Mouse (Mus musculus): ENCODE measurements around the gene Nbea. TPM values are rescaled to one million over a fixed set of nuclear protein-coding genes. Genes with fewer than 3 reads are reported as not detected.

The Nbea gene
- polyA plus RNA-seq, 1 experiment from 2014 or later = 5.4 TPM

- Histone ChIP-seq H3K4me1 (replicated peaks; ENCODE audit: control insufficient read depth, insufficient read depth, low read length) (no peaks in the 10 kb centered on the region), H3K36me3 (ENCODE audit: control insufficient read depth, insufficient read depth, low read length) (no peaks in the 10 kb centered on the region), H3K4me2 (ENCODE audit: low read depth, low read length) (no peak overlapping the region), H3K27me3 (ENCODE audit: control insufficient read depth, insufficient read depth, low read depth, low read length) (peaks cover 7% of the 10 kb centered on the region; the same call in 1 of the 2 replicates), H3K27ac (ENCODE audit: low read length) (no peak overlapping the region), H3K9ac (ENCODE audit: low read length) (no peak overlapping the region), H3K9me3 (ENCODE audit: control insufficient read depth, low read length) (no peaks in the 10 kb centered on the region), H3K4me3 (ENCODE audit: low read length) (no peak overlapping the region)
- 46% methylated on average over 6 of the region's 6 CpGs for WGBS
- ATAC-seq (ENCODE audit: low read depth) = no peak
Measured at GRCm38 (mm10) chr3:55774203-55774602, 409.3 kb downstream of the Nbea start.

- Histone ChIP-seq H3K9ac (ENCODE audit: low read length) (no peak overlapping the region), H3K27me3 (ENCODE audit: control insufficient read depth, insufficient read depth, low read depth, low read length) (no peaks in the 10 kb centered on the region), H3K27ac (ENCODE audit: low read length) (no peak overlapping the region), H3K4me1 (replicated peaks; ENCODE audit: control insufficient read depth, insufficient read depth, low read length) (no peaks in the 10 kb centered on the region), H3K36me3 (ENCODE audit: control insufficient read depth, insufficient read depth, low read length) (no peaks in the 10 kb centered on the region), H3K4me3 (ENCODE audit: low read length) (no peak overlapping the region), H3K9me3 (ENCODE audit: control insufficient read depth, low read length) (no peaks in the 10 kb centered on the region), H3K4me2 (ENCODE audit: low read depth, low read length) (no peak overlapping the region)
- WGBS = 89% methylated on average over 2 of the region's 2 CpGs
- no peak for ATAC-seq (ENCODE audit: low read depth)
Measured at GRCm38 (mm10) chr3:55769308-55769707, 414.2 kb downstream of the Nbea start.

GRCm38 (mm10) chr3:55768654-55769053 lies 414.8 kb downstream of the Nbea start:
- WGBS = 53% methylated on average over 2 of the region's 2 CpGs
- ATAC-seq (ENCODE audit: low read depth) = no peak
- no peak overlapping the region for H3K4me2 ChIP-seq (ENCODE audit: low read depth, low read length)
- H3K9me3 ChIP-seq (ENCODE audit: control insufficient read depth, low read length) = no peaks in the 10 kb centered on the region
- no peak overlapping the region for H3K27ac ChIP-seq (ENCODE audit: low read length)
- no peaks in the 10 kb centered on the region for H3K36me3 ChIP-seq (ENCODE audit: control insufficient read depth, insufficient read depth, low read length)
- no peak overlapping the region for H3K9ac ChIP-seq (ENCODE audit: low read length)
- no peak overlapping the region for H3K4me3 ChIP-seq (ENCODE audit: low read length)
- H3K4me1 ChIP-seq (replicated peaks; ENCODE audit: control insufficient read depth, insufficient read depth, low read length) = no peaks in the 10 kb centered on the region
- H3K27me3 ChIP-seq (ENCODE audit: control insufficient read depth, insufficient read depth, low read depth, low read length) = no peaks in the 10 kb centered on the region

- Histone ChIP-seq H3K9ac (ENCODE audit: low read length) (no peak overlapping the region), H3K9me3 (ENCODE audit: control insufficient read depth, low read length) (no peaks in the 10 kb centered on the region), H3K27ac (ENCODE audit: low read length) (no peak overlapping the region), H3K36me3 (ENCODE audit: control insufficient read depth, insufficient read depth, low read length) (no peaks in the 10 kb centered on the region), H3K4me2 (ENCODE audit: low read depth, low read length) (no peak overlapping the region), H3K4me1 (replicated peaks; ENCODE audit: control insufficient read depth, insufficient read depth, low read length) (no peaks in the 10 kb centered on the region), H3K4me3 (ENCODE audit: low read length) (no peak overlapping the region), H3K27me3 (ENCODE audit: control insufficient read depth, insufficient read depth, low read depth, low read length) (no peaks in the 10 kb centered on the region)
- ATAC-seq (ENCODE audit: low read depth) = no peak
- 59% methylated on average over 8 of the region's 8 CpGs for WGBS
Measured at GRCm38 (mm10) chr3:55763591-55763990, 419.9 kb downstream of the Nbea start.

- no peaks in the 10 kb centered on the region for H3K36me3 ChIP-seq (ENCODE audit: control insufficient read depth, insufficient read depth, low read length)
- ATAC-seq (ENCODE audit: low read depth) = no peak
- no peaks in the 10 kb centered on the region for H3K9me3 ChIP-seq (ENCODE audit: control insufficient read depth, low read length)
- H3K9ac ChIP-seq (ENCODE audit: low read length) = no peak overlapping the region
- peaks cover 3% of the 10 kb centered on the region; the same call in 1 of the 2 replicates for H3K4me1 ChIP-seq (replicated peaks; ENCODE audit: control insufficient read depth, insufficient read depth, low read length)
- 34% methylated on average over 8 of the region's 8 CpGs for WGBS
- H3K27ac ChIP-seq (ENCODE audit: low read length) = no peak overlapping the region
- H3K27me3 ChIP-seq (ENCODE audit: control insufficient read depth, insufficient read depth, low read depth, low read length) = no peaks in the 10 kb centered on the region
- no peak overlapping the region for H3K4me3 ChIP-seq (ENCODE audit: low read length)
- no peak overlapping the region for H3K4me2 ChIP-seq (ENCODE audit: low read depth, low read length)
Measured at GRCm38 (mm10) chr3:55758297-55758696, 425.2 kb downstream of the Nbea start.

- H3K4me2 ChIP-seq (ENCODE audit: low read depth, low read length) = no peak overlapping the region
- WGBS = 74% methylated on average over 11 of the region's 11 CpGs
- no peaks in the 10 kb centered on the region for H3K36me3 ChIP-seq (ENCODE audit: control insufficient read depth, insufficient read depth, low read length)
- no peak overlapping the region for H3K27ac ChIP-seq (ENCODE audit: low read length)
- no peak for ATAC-seq (ENCODE audit: low read depth)
- peaks cover 3% of the 10 kb centered on the region; the same call in 1 of the 2 replicates for H3K4me1 ChIP-seq (replicated peaks; ENCODE audit: control insufficient read depth, insufficient read depth, low read length)
- no peak overlapping the region for H3K4me3 ChIP-seq (ENCODE audit: low read length)
- H3K27me3 ChIP-seq (ENCODE audit: control insufficient read depth, insufficient read depth, low read depth, low read length) = no peaks in the 10 kb centered on the region
- H3K9ac ChIP-seq (ENCODE audit: low read length) = no peak overlapping the region
- no peaks in the 10 kb centered on the region for H3K9me3 ChIP-seq (ENCODE audit: control insufficient read depth, low read length)
Measured at GRCm38 (mm10) chr3:55756602-55757190, 426.8 kb downstream of the Nbea start.

GRCm38 (mm10) chr3:55755805-55756601 lies 427.5 kb downstream of the Nbea start:
- H3K4me3 ChIP-seq (ENCODE audit: low read length) = no peak overlapping the region
- no peak overlapping the region for H3K4me2 ChIP-seq (ENCODE audit: low read depth, low read length)
- H3K4me1 ChIP-seq (replicated peaks; ENCODE audit: control insufficient read depth, insufficient read depth, low read length) = peaks cover 3% of the 10 kb centered on the region; the same call in 1 of the 2 replicates
- no peak for ATAC-seq (ENCODE audit: low read depth)
- 64% methylated on average over 11 of the region's 11 CpGs for WGBS
- H3K9ac ChIP-seq (ENCODE audit: low read length) = no peak overlapping the region
- H3K36me3 ChIP-seq (ENCODE audit: control insufficient read depth, insufficient read depth, low read length) = no peaks in the 10 kb centered on the region
- H3K27ac ChIP-seq (ENCODE audit: low read length) = no peak overlapping the region
- H3K9me3 ChIP-seq (ENCODE audit: control insufficient read depth, low read length) = no peaks in the 10 kb centered on the region
- H3K27me3 ChIP-seq (ENCODE audit: control insufficient read depth, insufficient read depth, low read depth, low read length) = no peaks in the 10 kb centered on the region

- ATAC-seq (ENCODE audit: low read depth) = no peak
- Histone ChIP-seq H3K9ac (ENCODE audit: low read length) (no peak overlapping the region), H3K27me3 (ENCODE audit: control insufficient read depth, insufficient read depth, low read depth, low read length) (no peaks in the 10 kb centered on the region), H3K36me3 (ENCODE audit: control insufficient read depth, insufficient read depth, low read length) (no peaks in the 10 kb centered on the region), H3K27ac (ENCODE audit: low read length) (no peak overlapping the region), H3K4me2 (ENCODE audit: low read depth, low read length) (no peak overlapping the region), H3K4me1 (replicated peaks; ENCODE audit: control insufficient read depth, insufficient read depth, low read length) (peaks cover 3% of the 10 kb centered on the region; the same call in 1 of the 2 replicates), H3K9me3 (ENCODE audit: control insufficient read depth, low read length) (no peaks in the 10 kb centered on the region), H3K4me3 (ENCODE audit: low read length) (no peak overlapping the region)
- WGBS = 72% methylated on average over 6 of the region's 6 CpGs
Measured at GRCm38 (mm10) chr3:55754981-55755608, 428.4 kb downstream of the Nbea start.

- 90% methylated on average over 6 of the region's 6 CpGs for WGBS
Measured at GRCm38 (mm10) chr3:55753872-55754271, 429.6 kb downstream of the Nbea start.

More at GRCm38 (mm10) chr3:55753872-55754271, 429.6 kb downstream of the Nbea start:
- no peak for ATAC-seq (ENCODE audit: low read depth)
- H3K4me2 ChIP-seq (ENCODE audit: low read depth, low read length) = no peak overlapping the region
- H3K9me3 ChIP-seq (ENCODE audit: control insufficient read depth, low read length) = no peaks in the 10 kb centered on the region
- peaks cover 3% of the 10 kb centered on the region; the same call in 1 of the 2 replicates for H3K4me1 ChIP-seq (replicated peaks; ENCODE audit: control insufficient read depth, insufficient read depth, low read length)
- H3K9ac ChIP-seq (ENCODE audit: low read length) = no peak overlapping the region
- H3K4me3 ChIP-seq (ENCODE audit: low read length) = no peak overlapping the region
- no peaks in the 10 kb centered on the region for H3K27me3 ChIP-seq (ENCODE audit: control insufficient read depth, insufficient read depth, low read depth, low read length)
- H3K36me3 ChIP-seq (ENCODE audit: control insufficient read depth, insufficient read depth, low read length) = no peaks in the 10 kb centered on the region
- H3K27ac ChIP-seq (ENCODE audit: low read length) = no peak overlapping the region
